Mouse (Mus musculus): Measurements from ENCODE around the gene Asl. TPM values are rescaled to one million over a fixed set of nuclear protein-coding genes. Genes with fewer than 3 reads are reported as not detected.

Gene Asl
- polyA plus RNA-seq, 1 experiment: 37.1 TPM

GRCm38 (mm10) chr5:129971491-129971890 lies 57.6 kb downstream of the Asl start:
- Histone ChIP-seq H3K4me1 (ENCODE audit: control insufficient read depth, insufficient read depth, low read length) (no peaks in the 10 kb centered on the region; the same call in none of the 2 replicates), H3K27ac (ENCODE audit: control insufficient read depth, insufficient read depth, low read depth, low read length, poor library complexity) (no peak overlapping the region; the same call in 1 of the 2 replicates), H3K4me3 (replicated peaks; ENCODE audit: control insufficient read depth, low read depth, low read length) (no peak overlapping the region)
- TF ChIP-seq POLR2A (IDR thresholded peaks at IDR 0.05; ENCODE audit: borderline replicate concordance, control insufficient read depth, low read depth, low read length): no peak
- no peak for TF ChIP-seq CTCF (IDR thresholded peaks at IDR 0.05; ENCODE audit: control insufficient read depth, insufficient read depth, low read length)
- 81% methylated on average over 4 of the region's 4 CpGs for WGBS

- H3K4me1 ChIP-seq (ENCODE audit: control insufficient read depth, insufficient read depth, low read length): peaks cover 1% of the 10 kb centered on the region
- 87% methylated on average over 7 of the region's 7 CpGs for WGBS
- H3K27ac ChIP-seq (ENCODE audit: control insufficient read depth, insufficient read depth, low read depth, low read length, poor library complexity): no peak overlapping the region
- no peak overlapping the region for H3K4me3 ChIP-seq (replicated peaks; ENCODE audit: control insufficient read depth, low read depth, low read length)
- TF ChIP-seq CTCF (IDR thresholded peaks at IDR 0.05; ENCODE audit: control insufficient read depth, insufficient read depth, low read length) (no peak), POLR2A (IDR thresholded peaks at IDR 0.05; ENCODE audit: borderline replicate concordance, control insufficient read depth, low read depth, low read length) (no peak)
These were observed 60.6 kb downstream of the Asl start for GRCm38 (mm10) chr5:129968417-129968816.

- Histone ChIP-seq H3K4me3 (replicated peaks; ENCODE audit: control insufficient read depth, low read depth, low read length) (no peak overlapping the region), H3K27ac (ENCODE audit: control insufficient read depth, insufficient read depth, low read depth, low read length, poor library complexity) (no peak overlapping the region), H3K4me1 (ENCODE audit: control insufficient read depth, insufficient read depth, low read length) (peaks cover 1% of the 10 kb centered on the region)
- WGBS: 76% methylated on average over 3 of the region's 3 CpGs
- TF ChIP-seq CTCF (IDR thresholded peaks at IDR 0.05; ENCODE audit: control insufficient read depth, insufficient read depth, low read length): no peak
- no peak for TF ChIP-seq POLR2A (IDR thresholded peaks at IDR 0.05; ENCODE audit: borderline replicate concordance, control insufficient read depth, low read depth, low read length)
These were observed 62.6 kb downstream of the Asl start for GRCm38 (mm10) chr5:129966448-129966847.

GRCm38 (mm10) chr5:129963224-129963623 lies 65.8 kb downstream of the Asl start:
- WGBS: 56% methylated on average over 4 of the region's 4 CpGs
- TF ChIP-seq CTCF (IDR thresholded peaks at IDR 0.05; ENCODE audit: control insufficient read depth, insufficient read depth, low read length) (no peak), POLR2A (IDR thresholded peaks at IDR 0.05; ENCODE audit: borderline replicate concordance, control insufficient read depth, low read depth, low read length) (no peak)
- no peak overlapping the region for H3K4me3 ChIP-seq (replicated peaks; ENCODE audit: control insufficient read depth, low read depth, low read length)
- H3K4me1 ChIP-seq (ENCODE audit: control insufficient read depth, insufficient read depth, low read length): peaks cover 3% of the 10 kb centered on the region
- H3K27ac ChIP-seq (ENCODE audit: control insufficient read depth, insufficient read depth, low read depth, low read length, poor library complexity): no peak overlapping the region

Other genes with a start within 250 kb of the Asl start
- gene Psph, start 241.8 kb downstream of the Asl start, polyA plus RNA-seq (2011; ENCODE audit: insufficient read depth, insufficient read length, low replicate concordance, missing spikeins): 4.3 and 11.1 TPM in 2 replicates
- gene Sumf2, start 182.3 kb downstream of the Asl start, polyA plus RNA-seq (2011; ENCODE audit: insufficient read depth, insufficient read length, low replicate concordance, missing spikeins): 7.7 and 16.3 TPM in 2 replicates
- 657 and 717 TPM in 2 replicates for gene Chchd2, start 141.8 kb downstream of the Asl start, polyA plus RNA-seq (2011; ENCODE audit: insufficient read depth, insufficient read length, low replicate concordance, missing spikeins)
- 1.5 TPM in 1 of 2 replicates, not detected in the other for gene Zbed5, start 133.5 kb downstream of the Asl start, polyA plus RNA-seq (2011; ENCODE audit: insufficient read depth, insufficient read length, low replicate concordance, missing spikeins)
- 6.4 TPM in 1 of 2 replicates, not detected in the other for gene Phkg1, start 130.7 kb downstream of the Asl start, polyA plus RNA-seq (2011; ENCODE audit: insufficient read depth, insufficient read length, low replicate concordance, missing spikeins)
- not detected in 2 replicates for gene Nupr1l, start 120.7 kb downstream of the Asl start, polyA plus RNA-seq (2011; ENCODE audit: insufficient read depth, insufficient read length, low replicate concordance, missing spikeins)
- 14.4 and 15.2 TPM in 2 replicates for gene Vkorc1l1, start 87.3 kb downstream of the Asl start, polyA plus RNA-seq (2011; ENCODE audit: insufficient read depth, insufficient read length, low replicate concordance, missing spikeins)
- gene Gusb, start 26.2 kb downstream of the Asl start, polyA plus RNA-seq (2011; ENCODE audit: insufficient read depth, insufficient read length, low replicate concordance, missing spikeins): 14.5 and 22.6 TPM in 2 replicates
- 10.5 and 18.0 TPM in 2 replicates for gene Crcp, start within 50 bp of the Asl start, polyA plus RNA-seq (2011; ENCODE audit: insufficient read depth, insufficient read length, low replicate concordance, missing spikeins)
- 3.1 and 5.2 TPM in 2 replicates for gene Tpst1, start 44.1 kb upstream of the Asl start, polyA plus RNA-seq (2011; ENCODE audit: insufficient read depth, insufficient read length, low replicate concordance, missing spikeins)
- 6.1 and 6.6 TPM in 2 replicates for gene Kctd7, start 115.6 kb upstream of the Asl start, polyA plus RNA-seq (2011; ENCODE audit: insufficient read depth, insufficient read length, low replicate concordance, missing spikeins)
- 16.9 and 36.5 TPM in 2 replicates for gene Rabgef1, start 142.6 kb upstream of the Asl start, polyA plus RNA-seq (2011; ENCODE audit: insufficient read depth, insufficient read length, low replicate concordance, missing spikeins)
- 15.0 and 25.2 TPM in 2 replicates for gene Tmem248, start 187.8 kb upstream of the Asl start, polyA plus RNA-seq (2011; ENCODE audit: insufficient read depth, insufficient read length, low replicate concordance, missing spikeins)
- 42.3 and 56.9 TPM in 2 replicates for gene Sbds, start 226.3 kb upstream of the Asl start, polyA plus RNA-seq (2011; ENCODE audit: insufficient read depth, insufficient read length, low replicate concordance, missing spikeins)
- 7.0 and 11.7 TPM in 2 replicates for gene Tyw1, start 226.4 kb upstream of the Asl start, polyA plus RNA-seq (2011; ENCODE audit: insufficient read depth, insufficient read length, low replicate concordance, missing spikeins)